Mouse (Mus musculus): Measurements from ENCODE around the gene Castor1.

Gene Castor1

GRCm38 (mm10) chr11:4261188-4261494 lies 43.1 kb downstream of the Castor1 start:
- DNase-seq (ENCODE audit: extremely low spot score, low read depth, low spot score), result no peak

GRCm38 (mm10) chr11:4261969-4262368 lies 43.9 kb downstream of the Castor1 start:
- no peak for DNase-seq (ENCODE audit: extremely low spot score, low read depth, low spot score)

GRCm38 (mm10) chr11:4262847-4263246 lies 44.8 kb downstream of the Castor1 start:
- no peak for DNase-seq (ENCODE audit: extremely low spot score, low read depth, low spot score)

GRCm38 (mm10) chr11:4263296-4263695 lies 45.3 kb downstream of the Castor1 start:
- no peak for DNase-seq (ENCODE audit: extremely low spot score, low read depth, low spot score)

- DNase-seq (ENCODE audit: extremely low spot score, low read depth, low spot score), result no peak
Observed at GRCm38 (mm10) chr11:4264066-4264465, 46.0 kb downstream of the Castor1 start.

GRCm38 (mm10) chr11:4266271-4267201 lies 48.5 kb downstream of the Castor1 start:
- no peak for DNase-seq (ENCODE audit: extremely low spot score, low read depth, low spot score)

- no peak for DNase-seq (ENCODE audit: extremely low spot score, low read depth, low spot score)
Observed at GRCm38 (mm10) chr11:4267202-4267578, 49.2 kb downstream of the Castor1 start.

- DNase-seq (ENCODE audit: extremely low spot score, low read depth, low spot score), result no peak
Observed at GRCm38 (mm10) chr11:4268500-4268899, 50.5 kb downstream of the Castor1 start.

GRCm38 (mm10) chr11:4270744-4271459 lies 52.9 kb downstream of the Castor1 start:
- DNase-seq (ENCODE audit: extremely low spot score, low read depth, low spot score), result no peak

GRCm38 (mm10) chr11:4271544-4271943 lies 53.5 kb downstream of the Castor1 start:
- no peak for DNase-seq (ENCODE audit: extremely low spot score, low read depth, low spot score)

Data from hindlimb bud, embryonic 11.5 days (tissue).